Mouse (Mus musculus): ENCODE measurements around the gene Gm17660. TPM values are rescaled to one million over a fixed set of nuclear protein-coding genes. Genes with fewer than 3 reads are reported as not detected.

Gene Gm17660
- polyA plus RNA-seq, 1 experiment from 2014 or later: 1.5 TPM

GRCm38 (mm10) chr5:104112511-104112910 lies 35.1 kb upstream of the Gm17660 start:
- no peak for TF ChIP-seq CTCF (IDR thresholded peaks at IDR 0.05; ENCODE audit: low read depth)
- Histone ChIP-seq H3K9ac (ENCODE audit: low read depth, low read length) (no peak overlapping the region; the same call in 1 of the 2 replicates), H3K9me3 (ENCODE audit: control insufficient read depth) (no peaks in the 10 kb centered on the region), H3K27me3 (replicated peaks; ENCODE audit: control insufficient read depth, insufficient read depth, low read length) (no peaks in the 10 kb centered on the region), H3K27ac (ENCODE audit: low read depth, low read length) (no peak overlapping the region; the same call in 1 of the 2 replicates), H3K36me3 (ENCODE audit: control insufficient read depth, insufficient read depth) (no peaks in the 10 kb centered on the region), H3K4me2 (replicated peaks; ENCODE audit: low read depth) (peak overlapping the region; percentile 56), H3K4me1 (replicated peaks; ENCODE audit: control insufficient read depth, insufficient read depth, low read length) (no peaks in the 10 kb centered on the region), H3K4me3 (ENCODE audit: low read depth, low read length) (peak overlapping the region; percentile 25)
- 36% methylated on average over 5 of the region's 5 CpGs for WGBS
- ATAC-seq: no peak

- Histone ChIP-seq H3K9ac (ENCODE audit: low read depth, low read length) (peak overlapping the region; percentile 7; the same call in 1 of the 2 replicates), H3K27me3 (replicated peaks; ENCODE audit: control insufficient read depth, insufficient read depth, low read length) (no peaks in the 10 kb centered on the region), H3K4me2 (replicated peaks; ENCODE audit: low read depth) (peak overlapping the region; percentile 56), H3K4me1 (replicated peaks; ENCODE audit: control insufficient read depth, insufficient read depth, low read length) (no peaks in the 10 kb centered on the region), H3K4me3 (ENCODE audit: low read depth, low read length) (peak overlapping the region; percentile 25), H3K36me3 (ENCODE audit: control insufficient read depth, insufficient read depth) (no peaks in the 10 kb centered on the region), H3K27ac (ENCODE audit: low read depth, low read length) (no peak overlapping the region; the same call in 1 of the 2 replicates), H3K9me3 (ENCODE audit: control insufficient read depth) (no peaks in the 10 kb centered on the region)
- WGBS: 14% methylated on average over 9 of the region's 9 CpGs
- no peak for TF ChIP-seq CTCF (IDR thresholded peaks at IDR 0.05; ENCODE audit: low read depth)
- no peak for ATAC-seq
Observed at GRCm38 (mm10) chr5:104112016-104112415, 34.6 kb upstream of the Gm17660 start.

- TF ChIP-seq CTCF (IDR thresholded peaks at IDR 0.05; ENCODE audit: low read depth): no peak
- WGBS: 56% methylated on average over 9 of the region's 9 CpGs
- Histone ChIP-seq H3K27me3 (replicated peaks; ENCODE audit: control insufficient read depth, insufficient read depth, low read length) (no peaks in the 10 kb centered on the region), H3K36me3 (ENCODE audit: control insufficient read depth, insufficient read depth) (no peaks in the 10 kb centered on the region), H3K27ac (ENCODE audit: low read depth, low read length) (0 out of 2 replicates have a peak overlapping the region, but pooled peaks have one; percentile 29), H3K9me3 (ENCODE audit: control insufficient read depth) (no peaks in the 10 kb centered on the region), H3K4me1 (replicated peaks; ENCODE audit: control insufficient read depth, insufficient read depth, low read length) (no peaks in the 10 kb centered on the region), H3K4me3 (ENCODE audit: low read depth, low read length) (no peak overlapping the region), H3K4me2 (replicated peaks; ENCODE audit: low read depth) (peak overlapping the region; percentile 56), H3K9ac (ENCODE audit: low read depth, low read length) (no peak overlapping the region)
- no peak for ATAC-seq
Observed at GRCm38 (mm10) chr5:104110171-104110920, 32.9 kb upstream of the Gm17660 start.

DNA sequence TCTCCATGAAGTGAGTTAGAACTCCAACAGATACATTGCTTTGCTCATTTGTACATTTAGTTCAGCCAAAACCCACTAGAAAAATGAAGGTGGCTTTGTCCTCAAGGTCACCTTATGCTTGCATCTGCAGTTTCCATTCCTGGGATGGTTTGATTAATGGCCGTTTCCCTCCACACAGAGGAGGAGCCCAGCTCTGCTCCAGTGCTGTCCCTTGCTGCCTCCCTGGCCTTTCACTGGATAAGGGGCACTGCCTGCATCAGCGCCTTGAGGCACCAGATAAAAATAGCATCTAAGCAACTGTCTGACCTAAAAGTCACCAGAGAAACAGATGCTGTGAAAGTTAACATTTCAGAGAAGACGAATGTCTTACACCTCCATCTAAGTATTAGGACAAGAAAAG lies 32.1 kb upstream of the Gm17660 start:
- H3K4me1 ChIP-seq (replicated peaks; ENCODE audit: control insufficient read depth, insufficient read depth, low read length): no peaks in the 10 kb centered on the region

DNA sequence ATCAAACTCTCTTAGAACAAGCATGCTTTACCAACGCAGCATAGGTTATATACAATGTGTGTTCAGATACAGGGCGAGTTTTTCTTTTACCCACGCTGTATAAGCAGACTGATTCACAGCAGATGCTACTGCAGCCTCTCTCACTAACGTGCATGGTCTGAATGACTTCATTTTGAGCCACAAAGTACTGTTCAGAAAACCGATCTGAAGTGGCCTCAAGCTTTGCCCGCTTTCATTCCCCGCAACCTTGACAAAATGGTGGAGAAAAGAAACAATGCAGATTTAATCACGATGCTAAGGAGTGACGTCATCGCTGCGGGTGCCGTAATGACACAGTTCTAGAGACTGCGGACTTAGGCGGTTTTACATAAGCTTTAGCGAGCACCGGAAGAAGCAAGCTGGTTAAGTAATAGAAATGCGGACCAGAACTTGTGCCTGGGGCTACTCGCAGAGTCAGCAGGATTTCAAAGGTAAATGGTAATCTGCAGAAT lies 31.5 kb upstream of the Gm17660 start:
- H3K9me3 ChIP-seq (ENCODE audit: control insufficient read depth): no peaks in the 10 kb centered on the region

More for the DNA sequence above, 32.1 kb upstream of the Gm17660 start:
- peak overlapping the region; percentile 42; the same call in 1 of the 2 replicates for H3K4me2 ChIP-seq (replicated peaks; ENCODE audit: low read depth)
- no peak for TF ChIP-seq CTCF (IDR thresholded peaks at IDR 0.05; ENCODE audit: low read depth)
- WGBS: 53% methylated on average over 3 of the region's 3 CpGs
- H3K9ac ChIP-seq (ENCODE audit: low read depth, low read length): no peak overlapping the region
- H3K27ac ChIP-seq (ENCODE audit: low read depth, low read length): peak overlapping the region; percentile 61; the same call in 1 of the 2 replicates
- H3K4me3 ChIP-seq (ENCODE audit: low read depth, low read length): no peak overlapping the region
- ATAC-seq: no peak
- H3K27me3 ChIP-seq (replicated peaks; ENCODE audit: control insufficient read depth, insufficient read depth, low read length): no peaks in the 10 kb centered on the region
- no peaks in the 10 kb centered on the region for H3K36me3 ChIP-seq (ENCODE audit: control insufficient read depth, insufficient read depth)
- no peaks in the 10 kb centered on the region for H3K9me3 ChIP-seq (ENCODE audit: control insufficient read depth)

DNA sequence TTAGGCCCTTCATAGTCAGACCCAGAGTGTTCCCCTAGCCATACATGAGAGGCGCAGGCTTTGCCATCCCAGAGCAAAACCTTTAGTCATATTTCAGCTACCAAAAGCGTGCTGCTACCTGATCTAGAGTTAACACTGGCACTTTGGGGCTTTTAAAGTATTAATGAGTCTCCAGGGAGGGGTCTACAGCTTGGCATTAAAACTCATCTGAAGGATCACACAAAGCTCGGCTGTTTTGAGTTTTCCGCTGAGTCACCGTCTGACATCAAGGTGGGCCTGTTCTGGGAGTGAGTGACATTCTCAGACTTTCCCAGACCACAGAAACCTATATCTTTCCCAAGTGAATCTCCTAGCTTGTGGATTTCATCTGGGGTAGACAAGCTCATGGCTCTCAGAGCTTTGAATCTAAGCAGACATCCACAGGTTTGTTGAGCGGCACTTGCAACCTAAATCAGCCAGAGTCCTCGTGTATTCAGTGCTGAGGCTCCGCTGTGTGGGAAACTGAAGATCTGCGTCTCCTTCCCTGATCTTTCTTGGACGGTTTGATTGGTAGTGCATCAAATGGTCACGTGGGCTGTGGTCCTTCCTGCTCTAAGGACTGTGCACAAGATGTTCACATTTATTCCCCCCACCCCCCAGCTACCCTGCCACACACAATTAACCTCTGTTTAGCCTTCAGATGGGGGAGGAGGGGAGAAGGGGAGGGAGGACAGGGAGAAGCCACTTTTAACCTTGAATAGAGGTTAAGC lies 30.9 kb upstream of the Gm17660 start:
- WGBS: 68% methylated on average over 11 of the region's 11 CpGs
- H3K4me1 ChIP-seq (replicated peaks; ENCODE audit: control insufficient read depth, insufficient read depth, low read length): no peaks in the 10 kb centered on the region

More for the DNA sequence above, 31.5 kb upstream of the Gm17660 start:
- TF ChIP-seq CTCF (IDR thresholded peaks at IDR 0.05; ENCODE audit: low read depth): no peak
- no peak overlapping the region for H3K9ac ChIP-seq (ENCODE audit: low read depth, low read length)
- WGBS: 25% methylated on average over 18 of the region's 18 CpGs
- peak overlapping the region; percentile 61 for H3K27ac ChIP-seq (ENCODE audit: low read depth, low read length)
- ATAC-seq: no peak
- H3K27me3 ChIP-seq (replicated peaks; ENCODE audit: control insufficient read depth, insufficient read depth, low read length): no peaks in the 10 kb centered on the region
- no peaks in the 10 kb centered on the region for H3K36me3 ChIP-seq (ENCODE audit: control insufficient read depth, insufficient read depth)
- H3K4me3 ChIP-seq (ENCODE audit: low read depth, low read length): no peak overlapping the region
- H3K4me2 ChIP-seq (replicated peaks; ENCODE audit: low read depth): peak overlapping the region; percentile 42
- H3K4me1 ChIP-seq (replicated peaks; ENCODE audit: control insufficient read depth, insufficient read depth, low read length): no peaks in the 10 kb centered on the region

More for the DNA sequence above, 30.9 kb upstream of the Gm17660 start:
- H3K9ac ChIP-seq (ENCODE audit: low read depth, low read length): no peak overlapping the region
- H3K36me3 ChIP-seq (ENCODE audit: control insufficient read depth, insufficient read depth): no peaks in the 10 kb centered on the region
- peak overlapping the region; percentile 42; the same call in 1 of the 2 replicates for H3K4me2 ChIP-seq (replicated peaks; ENCODE audit: low read depth)
- H3K27ac ChIP-seq (ENCODE audit: low read depth, low read length): peak overlapping the region; percentile 61
- no peak overlapping the region for H3K4me3 ChIP-seq (ENCODE audit: low read depth, low read length)
- ATAC-seq: no peak
- no peak for TF ChIP-seq CTCF (IDR thresholded peaks at IDR 0.05; ENCODE audit: low read depth)
- H3K9me3 ChIP-seq (ENCODE audit: control insufficient read depth): no peaks in the 10 kb centered on the region
- no peaks in the 10 kb centered on the region for H3K27me3 ChIP-seq (replicated peaks; ENCODE audit: control insufficient read depth, insufficient read depth, low read length)
